Mouse (Mus musculus) heart, embryonic 11.5 days (tissue): ENCODE results near the gene AL607142.1. TPM values are rescaled to one million over a fixed set of nuclear protein-coding genes. Genes with fewer than 3 reads are reported as not detected.

Experiments
- ATAC-seq: fragments of 200-750 bp; cut with Nextera tagmentation; replicated peaks from 2 replicates; pipeline ENCODE4 v1.8.0; 2017; ENCODE audit warnings: moderate library complexity; ENCODE audit not compliant: insufficient number of reproducible peaks, low FRiP score, low TSS enrichment
- H3K27ac ChIP-seq: fragments of 300-500 bp; sonication (generic); 2 replicates; pipeline ENCODE4 v1.5.1; 2014; ENCODE audit warnings: mild to moderate bottlenecking, low read depth, low read length
- H3K27me3 ChIP-seq: fragments of 300-500 bp; sonication (generic); 2 replicates; pipeline ENCODE4 v1.6.1; 2014; ENCODE audit warnings: mild to moderate bottlenecking, low read length, mixed read lengths; ENCODE audit not compliant: control insufficient read depth, insufficient read depth
- H3K36me3 ChIP-seq: fragments of 300-500 bp; sonication (generic); 2 replicates; pipeline ENCODE4 v1.6.1; 2014; ENCODE audit warnings: mild to moderate bottlenecking, low read length, moderate library complexity, mixed read lengths; ENCODE audit not compliant: control insufficient read depth, insufficient read depth
- H3K4me1 ChIP-seq: fragments of 300-500 bp; sonication (generic); 2 replicates; pipeline ENCODE4 v1.6.1; 2014; ENCODE audit warnings: low read length; ENCODE audit not compliant: control insufficient read depth, insufficient read depth
- H3K4me2 ChIP-seq: fragments of 300-500 bp; sonication (generic); 2 replicates; pipeline ENCODE4 v1.6.1; 2014; ENCODE audit warnings: mild to moderate bottlenecking, moderate library complexity
- H3K4me3 ChIP-seq: fragments of 300-500 bp; sonication (generic); 2 replicates; pipeline ENCODE4 v1.5.1; 2014; ENCODE audit warnings: low read depth, low read length
- H3K9ac ChIP-seq: fragments of 300-500 bp; sonication (generic); 2 replicates; pipeline ENCODE4 v1.6.1; 2014; ENCODE audit warnings: mild to moderate bottlenecking, low read depth, low read length, moderate library complexity
- H3K9me3 ChIP-seq: fragments of 300-500 bp; sonication (generic); replicated peaks from 2 replicates; pipeline ENCODE4 v1.6.1; 2016; ENCODE audit warnings: low read length; ENCODE audit not compliant: control insufficient read depth
- WGBS: fragments of 180-500 bp; shearing (Covaris S2); extraction: QIAGEN DNeasy Blood & Tissue Kit; methylation state at CpG from one replicate; pipeline ENCODE4 v1.1.7; 2014; ENCODE audit not compliant: insufficient replicate concordance; 5-methylcytosine and 5-hydroxymethylcytosine counted together
- polyA plus RNA-seq: library from polyadenylated mRNA; unstranded; fragments of >200 nt; fragmentation: Nextera tagmentation; extraction: Ambion mirVana; gene quantifications from 2 replicates; pipeline ENCODE4 v1.2.1, GENCODE M21; 2014

Gene AL607142.1
- polyA plus RNA-seq, result not detected in 2 replicates

GRCm38 (mm10) chr4:120064696-120065095 lies at the start of gene AL607142.1:
Gene AL607142.1, plus strand, starts transcription at chr4:120064996.
- Histone ChIP-seq H3K4me3 (no peak within 1 kb of the TSS), H3K4me1 (peaks cover 4% of the 10 kb centered on the region), H3K36me3 (no peaks in the 10 kb centered on the region), H3K27me3 (0 out of 2 replicates have a peak, but pooled peaks cover 2% of the 10 kb centered on the region), H3K9ac (no peak within 1 kb of the TSS), H3K9me3 (no peaks in the 10 kb centered on the region), H3K4me2 (no peak within 1 kb of the TSS), H3K27ac (no peak within 1 kb of the TSS)
- no peak for ATAC-seq
- 85% methylated on average over 10 of the region's 10 CpGs for WGBS

DNA sequence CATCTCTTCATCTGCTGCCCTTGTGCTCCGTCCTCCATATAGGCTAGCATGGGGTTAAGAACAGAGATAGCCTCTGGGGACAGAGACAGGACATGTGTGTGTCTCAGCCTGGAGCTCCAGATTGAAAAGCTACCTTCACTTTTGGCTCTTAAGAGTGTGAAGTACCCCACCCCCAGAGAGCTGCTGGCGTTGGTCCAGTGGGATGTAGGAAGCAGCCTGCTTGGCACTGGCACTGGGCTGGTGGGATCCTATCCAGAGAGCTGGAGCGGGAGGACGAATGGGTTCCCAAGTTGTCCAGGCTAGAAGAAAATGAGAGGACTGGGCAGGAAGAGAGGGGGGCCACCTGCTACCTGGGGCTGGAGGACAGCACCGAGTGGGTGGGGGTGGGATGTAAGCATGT lies 46.4 kb upstream of the AL607142.1 start:
- Histone ChIP-seq H3K36me3 (no peaks in the 10 kb centered on the region), H3K27ac (no peak overlapping the region), H3K9ac (no peak overlapping the region), H3K4me2 (no peak overlapping the region), H3K4me3 (no peak overlapping the region), H3K4me1 (no peaks in the 10 kb centered on the region), H3K27me3 (0 out of 2 replicates have a peak, but pooled peaks cover 2% of the 10 kb centered on the region), H3K9me3 (no peaks in the 10 kb centered on the region)
- no peak for ATAC-seq
- 76% methylated on average over 5 of the region's 5 CpGs for WGBS

GRCm38 (mm10) chr4:120022392-120022791 lies 42.4 kb upstream of the AL607142.1 start:
- Histone ChIP-seq H3K4me1 (no peaks in the 10 kb centered on the region), H3K9ac (no peak overlapping the region), H3K4me3 (no peak overlapping the region), H3K9me3 (no peaks in the 10 kb centered on the region), H3K27ac (no peak overlapping the region), H3K4me2 (no peak overlapping the region), H3K36me3 (no peaks in the 10 kb centered on the region), H3K27me3 (0 out of 2 replicates have a peak, but pooled peaks cover 2% of the 10 kb centered on the region)
- 47% methylated on average over 3 of the region's 3 CpGs for WGBS
- ATAC-seq, result no peak

DNA sequence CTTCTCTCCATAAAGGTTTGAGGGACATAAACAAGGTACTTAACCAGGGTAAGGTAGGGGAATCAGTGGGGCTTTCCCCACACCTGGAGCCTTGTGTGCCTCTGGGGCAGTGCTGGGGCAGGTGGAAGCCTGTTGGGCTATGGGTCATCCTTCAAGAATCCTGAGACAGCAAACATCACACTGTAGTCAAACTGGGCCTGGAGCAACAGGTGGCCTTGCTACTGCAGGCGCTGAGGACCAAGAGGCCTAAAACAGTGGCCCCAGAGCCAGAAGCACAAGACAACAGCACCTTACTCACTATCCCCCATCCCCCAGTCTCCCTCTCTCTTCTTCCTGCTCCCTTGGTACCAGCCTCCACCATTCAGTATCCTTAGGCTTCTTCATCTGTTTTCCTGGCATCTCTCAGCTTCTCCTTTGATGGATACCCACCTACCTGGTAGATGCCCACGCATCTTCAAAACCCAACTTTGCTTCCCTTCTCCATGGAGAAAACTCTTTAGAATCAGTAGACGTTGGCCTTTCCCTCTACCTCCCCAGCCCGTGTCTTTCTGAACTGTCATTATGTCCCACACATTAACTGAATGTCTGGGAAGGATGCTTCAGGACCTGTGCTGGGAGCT lies 41.5 kb upstream of the AL607142.1 start:
- H3K27me3 ChIP-seq, result 0 out of 2 replicates have a peak, but pooled peaks cover 2% of the 10 kb centered on the region
- H3K4me1 ChIP-seq, result no peaks in the 10 kb centered on the region
- ATAC-seq, result no peak
- no peak overlapping the region for H3K9ac ChIP-seq
- no peak overlapping the region for H3K27ac ChIP-seq
- H3K4me2 ChIP-seq, result no peak overlapping the region
- no peaks in the 10 kb centered on the region for H3K9me3 ChIP-seq
- H3K36me3 ChIP-seq, result no peaks in the 10 kb centered on the region
- no peak overlapping the region for H3K4me3 ChIP-seq
- WGBS, result 84% methylated on average over 4 of the region's 4 CpGs

- no peak overlapping the region for H3K4me3 ChIP-seq
- H3K4me1 ChIP-seq, result no peaks in the 10 kb centered on the region
- no peak overlapping the region for H3K27ac ChIP-seq
- ATAC-seq, result no peak
- 49% methylated on average over 10 of the region's 10 CpGs for WGBS
- no peak overlapping the region for H3K9ac ChIP-seq
- H3K36me3 ChIP-seq, result no peaks in the 10 kb centered on the region
- H3K4me2 ChIP-seq, result no peak overlapping the region
- no peaks in the 10 kb centered on the region for H3K9me3 ChIP-seq
- H3K27me3 ChIP-seq, result 0 out of 2 replicates have a peak, but pooled peaks cover 2% of the 10 kb centered on the region
Observed at GRCm38 (mm10) chr4:120024071-120024470, 40.7 kb upstream of the AL607142.1 start.

GRCm38 (mm10) chr4:120027671-120028070 lies 37.1 kb upstream of the AL607142.1 start:
- no peak for ATAC-seq
- H3K4me2 ChIP-seq, result no peak overlapping the region
- H3K36me3 ChIP-seq, result no peaks in the 10 kb centered on the region
- H3K4me3 ChIP-seq, result no peak overlapping the region
- no peak overlapping the region for H3K9ac ChIP-seq
- H3K9me3 ChIP-seq, result no peaks in the 10 kb centered on the region
- no peak overlapping the region for H3K27ac ChIP-seq
- 0 out of 2 replicates have a peak, but pooled peaks cover 2% of the 10 kb centered on the region for H3K27me3 ChIP-seq
- no peaks in the 10 kb centered on the region for H3K4me1 ChIP-seq
- WGBS, result 74% methylated on average over 1 of the region's 1 CpGs

- Histone ChIP-seq H3K9me3 (no peaks in the 10 kb centered on the region), H3K27me3 (peaks cover 18% of the 10 kb centered on the region), H3K4me1 (peaks cover 3% of the 10 kb centered on the region; the same call in 1 of the 2 replicates), H3K4me3 (no peak overlapping the region), H3K36me3 (no peaks in the 10 kb centered on the region), H3K27ac (no peak overlapping the region), H3K9ac (no peak overlapping the region), H3K4me2 (no peak overlapping the region)
- ATAC-seq, result no peak
- 68% methylated on average over 1 of the region's 1 CpGs for WGBS
Observed at GRCm38 (mm10) chr4:120029937-120030336, 34.9 kb upstream of the AL607142.1 start.

DNA sequence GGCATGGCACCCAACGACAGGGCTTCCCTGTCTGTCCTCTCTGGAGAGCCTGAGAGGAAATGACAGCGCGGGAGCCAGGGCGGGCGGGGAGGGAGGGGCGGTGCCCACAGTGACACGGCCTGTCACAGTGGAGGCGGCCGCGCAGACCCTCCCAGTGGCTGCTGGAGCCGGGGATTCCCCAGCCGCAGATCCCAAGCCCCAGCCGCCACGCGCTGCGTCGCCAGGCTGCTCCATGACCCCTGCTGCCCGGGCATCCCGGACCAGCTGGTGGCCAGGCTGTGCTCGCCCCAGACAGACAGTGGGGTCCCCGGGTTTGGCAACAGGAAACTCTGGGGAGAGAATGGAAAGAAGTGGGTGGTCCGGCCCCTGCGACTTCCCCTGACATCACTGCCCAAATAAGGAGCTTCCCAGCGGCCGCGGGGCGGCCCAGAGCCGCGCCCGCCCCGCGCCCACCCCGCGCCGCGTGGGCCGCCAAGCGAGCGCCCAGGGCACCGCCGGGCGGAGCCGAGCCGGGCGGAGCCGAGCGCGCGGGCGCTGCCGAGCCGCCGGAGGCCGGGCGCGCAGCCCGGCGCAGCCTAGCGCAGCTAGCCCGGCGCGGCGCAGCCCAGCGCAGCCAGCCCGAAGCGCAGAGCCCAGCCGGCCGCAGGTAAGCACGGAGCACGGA lies 32.3 kb upstream of the AL607142.1 start:
- ATAC-seq, result peak; percentile 64
- H3K9me3 ChIP-seq, result no peaks in the 10 kb centered on the region
- 1% methylated on average over 58 of the region's 70 CpGs for WGBS
- H3K27me3 ChIP-seq, result peaks cover 38% of the 10 kb centered on the region
- peaks cover 3% of the 10 kb centered on the region; the same call in 1 of the 2 replicates for H3K4me1 ChIP-seq
- peak overlapping the region; percentile 64 for H3K4me3 ChIP-seq
- no peaks in the 10 kb centered on the region for H3K36me3 ChIP-seq
- H3K4me2 ChIP-seq, result peak overlapping the region; percentile 99
- peak overlapping the region; percentile 72; the same call in 1 of the 2 replicates for H3K9ac ChIP-seq
- H3K27ac ChIP-seq, result no peak overlapping the region
